Mouse (Mus musculus): ENCODE measurements around the gene Phykpl.

Gene Phykpl

DNA sequence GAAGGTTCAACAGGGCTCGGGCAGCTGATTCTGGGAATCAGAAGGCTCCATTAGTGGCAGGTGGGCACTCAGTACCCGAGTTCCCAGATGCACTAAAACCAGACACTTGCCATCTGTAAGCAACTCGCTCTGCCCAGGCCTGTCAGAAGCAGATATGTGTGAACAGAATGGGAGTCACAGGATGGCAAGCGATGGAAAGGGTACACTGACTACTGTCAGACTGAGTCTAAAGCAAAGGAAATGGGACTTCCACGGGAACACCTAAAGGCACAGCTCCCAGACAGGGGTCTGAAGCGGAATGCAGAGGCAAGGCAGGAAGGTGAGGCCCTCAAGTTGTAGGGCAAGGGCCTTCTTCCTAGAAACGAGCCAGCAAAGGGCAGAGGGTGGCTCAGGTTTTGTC, 61.7 kb downstream of the Phykpl start:
- no peak for DNase-seq (ENCODE audit: low spot score)

DNA sequence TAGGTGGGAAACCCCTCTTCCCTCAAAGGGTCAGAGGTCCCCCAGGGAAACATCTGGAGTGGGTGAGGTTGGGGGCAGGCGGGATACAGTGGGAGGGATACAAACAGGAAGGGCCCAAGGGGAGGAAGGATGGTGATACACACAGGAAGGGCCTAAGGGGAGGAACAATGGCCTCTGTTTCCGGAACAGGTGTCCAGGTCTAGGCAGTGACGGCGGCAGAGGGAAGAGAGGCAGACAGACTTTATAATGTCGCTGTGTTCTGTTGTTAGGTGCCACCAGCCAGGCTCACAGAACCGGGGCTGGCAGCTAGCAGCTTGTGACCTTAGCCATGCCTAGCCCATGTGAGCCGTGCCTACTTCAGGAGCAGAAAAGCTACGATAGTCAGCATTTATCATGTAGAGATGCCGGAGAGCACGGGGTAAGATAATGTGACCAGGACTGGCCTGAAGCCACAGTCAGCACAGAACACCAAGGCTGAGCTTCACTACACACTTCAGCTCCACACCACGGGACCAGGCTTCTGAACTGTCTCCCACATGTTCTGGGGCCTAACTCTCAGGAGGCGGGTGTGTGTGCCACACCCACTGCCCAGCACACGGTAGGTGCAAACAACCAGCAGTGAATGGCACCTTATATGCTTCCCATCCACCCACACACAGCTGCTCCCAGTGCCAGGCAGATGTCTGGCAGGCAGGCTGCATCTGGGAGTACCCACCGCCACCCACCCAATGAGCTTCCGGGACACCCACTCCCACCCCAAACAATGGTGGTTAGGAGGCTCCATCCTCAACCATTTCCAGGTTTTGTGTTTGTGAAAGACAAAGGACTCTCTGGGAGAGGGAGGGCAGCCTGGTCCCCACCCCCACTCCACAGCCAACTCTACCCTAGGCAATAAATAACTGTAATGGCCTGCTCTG, 62.5 kb downstream of the Phykpl start:
- peak; percentile 36 for DNase-seq (ENCODE audit: low spot score)

DNA sequence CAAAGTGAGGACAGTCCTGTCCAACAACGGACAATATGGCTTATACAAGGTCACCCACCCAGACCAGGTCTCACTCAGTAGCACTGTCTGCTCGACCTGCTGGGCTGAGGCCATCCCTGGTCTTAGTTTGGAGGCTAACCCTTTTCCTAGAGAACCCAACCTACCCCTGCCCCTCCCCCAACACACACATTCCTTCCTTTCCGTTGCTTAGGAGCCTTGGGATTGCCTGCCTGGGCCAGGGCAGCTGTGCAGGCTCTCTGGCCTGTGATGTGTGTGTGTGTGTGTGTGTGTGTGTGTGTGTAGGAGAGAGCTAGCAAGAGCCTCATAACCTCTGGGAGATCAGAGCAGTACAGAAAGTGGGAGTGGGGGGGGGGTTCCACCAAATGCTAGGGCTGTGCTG, 64.0 kb downstream of the Phykpl start:
- DNase-seq (ENCODE audit: low spot score) = peak; percentile 76

DNA sequence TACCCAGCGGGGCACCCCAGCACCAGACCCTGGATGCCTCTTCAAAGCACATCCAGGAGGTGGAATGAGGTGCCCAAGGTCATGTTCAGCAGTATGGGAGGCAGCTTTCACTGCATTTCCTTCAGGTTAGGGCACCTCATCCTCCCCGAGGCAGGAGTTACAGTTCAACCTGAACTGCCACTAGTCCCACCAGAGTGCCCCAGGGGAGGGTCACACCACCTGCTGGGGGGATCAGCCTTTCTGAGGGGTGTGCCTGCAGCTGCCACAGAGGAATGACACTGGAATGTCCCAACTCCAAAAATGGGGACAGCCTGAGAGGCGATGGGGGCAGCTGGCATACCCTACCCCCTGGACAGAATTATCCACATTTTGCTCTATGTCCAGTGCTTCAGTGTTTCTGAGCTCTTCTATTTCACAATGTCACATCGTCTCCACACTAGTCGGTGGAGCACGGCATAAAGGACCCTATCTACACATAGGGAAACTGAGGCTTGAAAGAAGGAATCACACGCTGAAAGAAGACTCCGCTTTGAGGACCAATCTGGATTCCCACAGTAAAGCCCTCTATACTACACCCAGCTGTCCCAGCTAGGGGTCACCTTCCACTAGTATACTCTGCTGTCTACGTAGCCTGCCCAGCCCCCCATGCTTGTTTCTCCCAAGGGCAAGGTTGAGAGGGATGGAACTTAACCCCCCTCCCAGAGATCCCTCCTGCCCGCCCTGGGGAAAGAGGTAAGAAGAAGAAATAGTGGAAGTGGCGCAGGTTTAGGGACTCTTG, 64.7 kb downstream of the Phykpl start:
- DNase-seq (ENCODE audit: low spot score) = peak; percentile 14

DNA sequence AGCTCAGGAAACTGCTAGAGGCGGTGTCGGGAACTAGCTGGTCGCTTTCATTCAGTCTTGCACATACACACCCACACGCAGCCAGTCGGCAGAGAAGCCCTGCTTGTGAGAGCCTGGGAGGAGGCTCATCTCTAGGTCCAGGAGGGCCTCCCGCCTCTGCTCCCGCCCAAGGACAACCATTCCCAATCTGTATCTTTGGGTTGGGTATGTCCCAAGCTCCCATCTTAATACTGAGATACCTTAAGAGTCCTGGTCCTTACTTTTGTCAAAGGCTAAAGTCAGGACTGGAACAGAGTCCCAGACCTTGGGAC, 65.3 kb downstream of the Phykpl start:
- peak; percentile 58 for DNase-seq (ENCODE audit: low spot score)

DNA sequence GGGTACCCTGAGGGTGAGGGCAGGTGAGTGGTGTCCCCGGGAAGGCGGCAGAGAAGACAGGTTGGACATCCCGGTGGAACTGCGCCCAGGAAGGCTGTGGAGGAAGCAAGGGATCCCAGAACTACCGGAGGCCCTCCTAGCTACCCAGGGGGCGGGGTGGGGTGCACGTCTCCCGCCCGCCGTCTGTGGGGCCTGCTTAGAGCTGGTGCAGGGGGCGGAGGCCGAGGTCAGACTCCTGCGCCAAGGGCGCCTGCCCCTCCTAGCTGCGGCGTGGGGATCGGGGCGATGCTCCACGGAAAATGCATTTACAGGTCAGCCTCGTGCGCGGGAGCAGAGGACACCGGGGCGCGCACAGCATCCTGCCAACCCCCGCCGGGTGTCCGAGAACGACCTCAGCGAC, 65.7 kb downstream of the Phykpl start:
- no peak for DNase-seq (ENCODE audit: low spot score)

DNA sequence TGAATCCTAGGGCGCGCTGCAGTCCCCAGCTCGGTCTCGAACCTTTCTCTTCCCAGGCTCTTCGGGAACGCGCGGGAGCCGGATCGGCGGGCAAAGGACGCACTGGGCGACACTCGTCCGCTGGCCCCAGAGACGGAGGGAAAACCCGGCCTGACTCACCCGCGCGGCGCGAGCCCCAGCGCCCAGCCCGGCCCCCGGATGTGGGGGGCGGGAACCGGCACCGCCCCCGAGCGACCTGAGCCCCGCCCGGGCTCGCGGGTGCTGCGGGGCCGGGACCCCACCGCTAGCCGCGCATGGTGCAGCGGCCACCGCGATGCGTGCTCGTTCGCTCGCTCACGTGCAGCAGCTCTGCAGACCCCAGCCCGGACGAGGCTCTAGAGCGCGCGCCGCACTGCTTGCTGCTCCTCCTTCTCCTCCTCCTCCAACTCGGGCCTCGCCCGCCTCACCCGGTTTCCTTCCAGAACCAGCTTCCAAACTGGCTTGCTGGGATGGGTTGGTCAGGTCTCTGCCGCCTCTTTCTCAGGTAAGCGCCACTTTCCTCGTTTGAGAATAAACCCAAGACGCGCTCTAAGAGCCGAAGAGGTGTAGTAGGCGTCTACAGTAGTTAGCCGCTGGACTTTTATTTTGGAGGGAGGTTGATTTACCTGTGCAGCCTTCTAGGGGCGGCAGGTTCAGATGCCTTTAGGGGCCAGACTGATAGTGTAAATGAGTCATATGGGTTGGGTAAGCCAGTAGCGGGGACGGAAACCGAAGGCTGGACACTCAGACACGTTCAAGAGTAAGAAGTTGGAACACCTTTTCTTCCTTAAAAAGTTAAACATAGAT, 66.3 kb downstream of the Phykpl start, which contains the start of the genes N4bp3 and D930048N14Rik:
N4bp3 (minus strand) TSS at position 152 of the 825 bp plus-strand sequence.
D930048N14Rik (plus strand) TSS at position 264 of the 825 bp plus-strand sequence.
- DNase-seq (ENCODE audit: low spot score) = peak; percentile 86

DNA sequence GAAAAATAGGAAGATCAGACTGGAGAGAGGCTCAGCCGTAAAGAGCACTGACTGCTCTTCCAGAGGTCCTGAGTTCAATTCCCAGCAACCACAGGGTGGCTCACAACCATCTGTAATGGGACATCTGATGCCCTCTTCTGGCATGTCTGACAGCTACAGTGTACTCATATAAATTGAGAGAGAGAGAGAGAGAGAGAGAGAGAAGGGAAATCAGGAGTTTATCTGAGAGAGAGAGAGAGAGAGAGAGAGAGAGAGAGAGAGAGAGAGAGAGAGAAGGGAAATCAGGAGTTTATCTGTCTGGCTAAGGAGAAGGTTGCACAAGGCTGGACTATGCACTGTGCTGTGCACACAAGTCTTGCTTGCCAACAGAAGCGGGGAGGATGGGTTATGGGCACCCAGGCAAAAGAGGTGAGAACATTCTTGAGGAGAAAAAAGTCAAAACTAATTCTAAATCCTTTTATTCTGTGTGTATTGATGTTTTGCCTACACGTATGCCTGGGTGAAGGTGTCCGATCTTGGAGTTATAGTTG, 68.4 kb downstream of the Phykpl start:
- no peak for DNase-seq (ENCODE audit: low spot score)

DNA sequence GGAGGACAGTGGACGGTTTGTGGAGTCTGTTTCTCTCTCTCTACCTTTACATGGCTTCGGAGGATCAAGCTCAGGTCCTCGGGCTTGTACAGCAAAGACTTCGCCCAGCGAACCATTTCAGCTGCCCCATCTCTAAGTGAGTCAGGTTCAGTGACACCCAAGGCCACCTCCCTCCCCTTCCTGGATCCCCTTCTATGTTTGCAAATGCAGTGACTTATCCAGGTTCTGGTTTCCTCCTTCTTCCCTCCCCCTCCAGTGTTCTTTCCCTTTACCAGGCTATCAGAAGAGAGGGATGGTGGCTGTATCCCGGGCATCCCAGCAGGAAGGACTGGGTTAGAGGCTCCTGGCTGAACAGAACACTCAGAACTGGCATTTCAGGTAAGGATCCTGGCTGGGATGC, 69.2 kb downstream of the Phykpl start:
- DNase-seq (ENCODE audit: low spot score) = no peak

Measured in embryo, embryonic 10 days (tissue).